Mouse (Mus musculus) intestine, embryonic 15.5 days (tissue): ENCODE measurements around the gene Polr2h. TPM values are rescaled to one million over a fixed set of nuclear protein-coding genes. Genes with fewer than 3 reads are reported as not detected.

ENCODE experiments used
- ATAC-seq: fragments of 200-750 bp; cut with Nextera tagmentation; 2 replicates; pipeline ENCODE4 v1.8.0; 2017; ENCODE audit warnings: moderate TSS enrichment, moderate library complexity
- H3K27ac ChIP-seq: fragments of 300-500 bp; sonication (generic); 2 replicates; pipeline ENCODE4 v1.5.1; 2015; ENCODE audit warnings: mild to moderate bottlenecking, inconsistent platforms
- H3K27me3 ChIP-seq: fragments of 300-500 bp; sonication (generic); replicated peaks from 2 replicates; pipeline ENCODE4 v1.6.1; 2015; ENCODE audit warnings: inconsistent platforms
- H3K36me3 ChIP-seq: fragments of 300-500 bp; sonication (generic); 2 replicates; pipeline ENCODE4 v1.6.1; 2015; ENCODE audit warnings: inconsistent platforms
- H3K4me1 ChIP-seq: fragments of 300-500 bp; sonication (generic); replicated peaks from 2 replicates; pipeline ENCODE4 v1.6.1; 2015; ENCODE audit warnings: inconsistent platforms
- H3K4me2 ChIP-seq: fragments of 300-500 bp; sonication (generic); replicated peaks from 2 replicates; pipeline ENCODE4 v1.6.1; 2015; ENCODE audit warnings: mild to moderate bottlenecking, inconsistent platforms
- H3K4me3 ChIP-seq: fragments of 300-500 bp; sonication (generic); replicated peaks from 2 replicates; pipeline ENCODE4 v1.5.1; 2015; ENCODE audit warnings: inconsistent platforms
- H3K9ac ChIP-seq: fragments of 300-500 bp; sonication (generic); 2 replicates; pipeline ENCODE4 v1.6.1; 2015; ENCODE audit warnings: inconsistent platforms
- H3K9me3 ChIP-seq: fragments of 300-500 bp; sonication (generic); 2 replicates; pipeline ENCODE4 v1.6.1; 2016; ENCODE audit warnings: inconsistent platforms
- WGBS: fragments of 180-500 bp; shearing (Covaris S2); methylation state at CpG from one replicate; pipeline ENCODE4 v1.1.7; 2015; 5-methylcytosine and 5-hydroxymethylcytosine counted together
- polyA plus RNA-seq: library from polyadenylated mRNA; unstranded; fragments of >200 nt; fragmentation: Nextera tagmentation; extraction: Ambion mirVana; gene quantifications from 2 replicates; pipeline ENCODE4 v1.2.1, GENCODE M21; 2015

Gene Polr2h
- polyA plus RNA-seq, 1 experiment from 2014 or later, result 104 TPM

DNA sequence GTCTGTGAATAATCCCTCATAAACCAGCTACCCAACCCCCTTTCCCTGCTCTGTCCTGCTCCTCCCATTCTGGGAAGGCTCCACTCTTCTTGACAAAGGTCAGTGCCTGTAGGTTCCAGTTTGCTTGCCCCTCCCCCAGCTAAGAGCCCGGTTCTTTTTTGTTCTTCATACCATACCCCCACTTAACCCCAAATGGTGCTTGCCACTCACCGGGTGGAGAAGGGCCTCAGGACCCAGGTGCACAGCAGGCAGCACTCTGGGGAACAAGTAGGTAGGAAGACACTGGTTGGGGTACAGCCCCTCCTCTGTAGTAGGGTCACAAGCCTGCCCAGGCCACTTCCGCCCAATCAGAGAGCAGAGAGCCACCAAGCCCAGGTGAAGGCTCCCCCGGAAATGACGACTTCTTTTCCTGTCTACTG lies 12.8 kb downstream of the Polr2h start:
- H3K9me3 ChIP-seq, result no peaks in the 10 kb centered on the region
- no peak overlapping the region for H3K9ac ChIP-seq
- H3K4me3 ChIP-seq, result no peak overlapping the region
- H3K27ac ChIP-seq, result no peak overlapping the region
- peak; percentile 67 for ATAC-seq
- peaks cover 18% of the 10 kb centered on the region for H3K4me1 ChIP-seq
- H3K4me2 ChIP-seq, result peak overlapping the region; percentile 30; the same call in 1 of the 2 replicates
- peaks cover 14% of the 10 kb centered on the region for H3K27me3 ChIP-seq
- H3K36me3 ChIP-seq, result no peaks in the 10 kb centered on the region
- 32% methylated on average over 5 of the region's 5 CpGs for WGBS

DNA sequence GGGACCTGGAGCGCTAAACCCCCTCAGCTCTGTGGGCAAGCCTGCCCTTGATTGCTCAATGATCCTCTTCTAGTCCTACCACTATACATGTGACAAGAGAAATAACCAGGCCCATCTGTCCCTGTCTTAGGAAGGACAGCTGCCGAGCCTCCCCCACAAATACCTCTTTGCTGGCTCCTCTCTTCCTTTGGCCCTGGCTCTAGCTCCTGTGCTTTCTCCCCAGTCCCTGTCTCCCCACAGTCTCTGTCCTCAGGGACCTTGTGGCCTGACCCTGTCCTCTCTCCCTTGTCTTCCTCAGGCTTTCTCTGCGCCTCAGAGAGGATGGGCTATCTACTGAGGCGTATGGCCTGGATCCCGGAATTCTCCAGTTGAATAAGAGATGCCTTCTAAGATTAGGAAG lies 14.2 kb downstream of the Polr2h start:
- no peak for ATAC-seq
- Histone ChIP-seq H3K27ac (no peak overlapping the region), H3K36me3 (no peaks in the 10 kb centered on the region)

DNA sequence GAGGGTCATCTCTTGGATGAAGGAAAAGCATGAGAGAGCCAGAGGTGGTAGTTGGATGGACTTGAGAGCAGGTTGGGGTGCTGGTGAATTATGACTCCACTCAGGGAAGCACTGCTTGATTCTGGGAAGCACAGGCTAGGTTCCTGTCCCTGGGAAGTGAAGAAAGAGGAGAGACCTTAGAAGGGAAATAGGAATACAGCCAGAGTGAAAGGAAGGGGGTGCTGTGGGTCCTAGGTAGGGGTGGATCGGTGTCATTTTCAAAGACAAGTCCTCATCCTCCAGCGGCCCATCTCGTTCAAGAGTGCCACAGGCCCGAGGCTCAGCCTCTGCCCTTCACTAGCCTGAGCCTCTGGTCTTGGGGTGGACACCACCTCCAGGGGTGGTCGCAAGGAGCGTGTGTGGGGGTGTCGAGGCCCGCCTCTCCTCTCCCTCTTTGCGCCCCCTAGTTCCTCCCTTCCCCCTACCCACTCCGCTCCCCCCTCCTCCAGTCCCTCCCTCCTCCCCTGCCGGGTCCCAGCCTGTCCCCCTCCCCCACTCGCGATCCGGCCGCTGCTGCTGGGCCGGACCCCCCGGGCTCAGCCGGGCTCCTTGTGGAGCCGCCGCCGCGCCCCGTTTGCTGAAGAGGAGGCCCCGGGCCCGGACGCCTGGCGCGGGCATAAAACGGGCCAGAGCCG lies 14.9 kb downstream of the Polr2h start:
- peaks cover 26% of the 10 kb centered on the region for H3K27me3 ChIP-seq
- peak overlapping the region; percentile 65 for H3K4me3 ChIP-seq
- H3K4me1 ChIP-seq, result peaks cover 18% of the 10 kb centered on the region
- H3K4me2 ChIP-seq, result peak overlapping the region; percentile 99
- H3K9ac ChIP-seq, result peak overlapping the region; percentile 76
- no peaks in the 10 kb centered on the region for H3K36me3 ChIP-seq
- peak; percentile 29 for ATAC-seq
- 5% methylated on average over 21 of the region's 30 CpGs for WGBS
- H3K27ac ChIP-seq, result peak overlapping the region; percentile 78
- no peaks in the 10 kb centered on the region for H3K9me3 ChIP-seq

More for the DNA sequence above, 14.2 kb downstream of the Polr2h start:
- Histone ChIP-seq H3K4me2 (no peak overlapping the region), H3K9ac (no peak overlapping the region), H3K9me3 (no peaks in the 10 kb centered on the region), H3K4me1 (peaks cover 18% of the 10 kb centered on the region), H3K4me3 (no peak overlapping the region), H3K27me3 (peaks cover 26% of the 10 kb centered on the region)
- 69% methylated on average over 5 of the region's 5 CpGs for WGBS

DNA sequence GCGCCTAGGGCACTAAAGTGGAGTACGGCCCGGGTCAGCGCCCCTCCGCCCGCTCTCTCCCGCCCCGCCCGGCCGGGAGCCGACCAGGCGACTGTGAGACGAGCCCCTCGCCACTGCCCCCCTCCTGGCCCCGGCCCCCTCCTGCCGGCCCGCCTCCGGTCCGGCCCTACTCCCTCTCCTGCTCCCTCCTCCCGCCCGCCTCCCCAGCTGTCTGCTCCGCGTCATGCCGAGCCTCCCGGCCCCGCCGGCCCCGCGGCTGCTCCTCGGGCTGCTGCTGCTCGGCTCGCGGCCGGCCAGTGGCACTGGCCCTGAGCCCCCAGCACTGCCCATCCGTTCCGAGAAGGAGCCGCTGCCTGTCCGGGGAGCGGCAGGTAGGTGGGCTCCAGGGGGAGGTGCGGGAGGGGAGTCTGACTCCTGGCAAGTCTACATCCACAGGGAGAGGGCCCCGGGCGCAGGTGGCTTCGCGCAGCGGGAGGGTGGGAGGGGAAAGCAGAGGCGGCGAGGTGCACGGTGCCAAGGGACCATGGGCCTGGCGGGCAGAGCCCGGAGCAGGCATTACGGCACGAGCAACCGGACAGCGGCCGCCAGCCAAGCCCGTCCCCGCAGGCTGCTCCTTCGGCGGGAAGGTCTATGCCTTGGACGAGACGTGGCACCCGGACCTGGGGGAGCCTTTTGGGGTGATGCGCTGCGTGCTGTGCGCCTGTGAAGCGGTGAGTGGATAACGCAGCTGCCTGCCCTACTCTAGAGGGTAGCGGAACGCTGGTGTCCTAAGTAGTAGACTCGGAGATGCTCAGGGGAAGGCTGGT lies 15.7 kb downstream of the Polr2h start, which contains the start of gene Chrd:
Chrd (plus strand) TSS at position 203 of the 806 bp plus-strand sequence.
- H3K27me3 ChIP-seq, result peaks cover 26% of the 10 kb centered on the region
- ATAC-seq, result peak; percentile 83
- peak within 1 kb of the TSS; percentile 76 for H3K9ac ChIP-seq
- no peaks in the 10 kb centered on the region for H3K36me3 ChIP-seq
- no peaks in the 10 kb centered on the region for H3K9me3 ChIP-seq
- WGBS, result under 1% methylated on average over 62 of the region's 70 CpGs
- H3K4me1 ChIP-seq, result peaks cover 18% of the 10 kb centered on the region
- H3K4me2 ChIP-seq, result peak within 1 kb of the TSS; percentile 99
- H3K4me3 ChIP-seq, result peak within 1 kb of the TSS; percentile 65
- H3K27ac ChIP-seq, result peak within 1 kb of the TSS; percentile 78

GRCm38 (mm10) chr16:20733731-20734730 lies 16.6 kb downstream of the Polr2h start, which contains the start of gene Thpo:
Gene Thpo (minus strand): TSS chr16:20734511.
- H3K4me1 ChIP-seq, result peaks cover 18% of the 10 kb centered on the region
- H3K36me3 ChIP-seq, result no peaks in the 10 kb centered on the region
- 5% methylated on average over 45 of the region's 45 CpGs for WGBS
- ATAC-seq, result no peak
- H3K27me3 ChIP-seq, result peaks cover 26% of the 10 kb centered on the region
- H3K9me3 ChIP-seq, result no peaks in the 10 kb centered on the region
- H3K27ac ChIP-seq, result no peak within 1 kb of the TSS
- H3K4me2 ChIP-seq, result peak within 1 kb of the TSS; percentile 99
- H3K4me3 ChIP-seq, result peak within 1 kb of the TSS; percentile 65
- peak within 1 kb of the TSS; percentile 76 for H3K9ac ChIP-seq

DNA sequence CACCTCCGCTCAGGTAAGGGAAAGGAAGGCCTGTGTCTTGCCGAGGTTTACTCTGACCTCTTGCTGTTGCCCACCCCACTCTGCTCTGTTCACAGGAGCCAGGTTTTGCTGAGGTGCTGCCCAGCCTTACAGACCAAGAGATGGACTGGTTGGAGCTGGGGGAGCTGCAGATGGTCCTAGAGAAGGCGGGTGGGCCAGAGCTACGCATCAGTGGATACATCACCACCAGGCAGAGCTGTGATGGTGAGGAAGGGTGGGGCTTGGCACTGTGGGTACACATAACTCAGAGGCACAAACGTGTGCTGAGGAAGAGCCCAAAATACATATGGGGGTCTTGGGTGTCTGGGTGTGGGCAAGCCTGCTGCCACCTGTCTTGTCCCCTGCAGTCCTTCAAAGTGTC lies 18.2 kb downstream of the Polr2h start:
- Histone ChIP-seq H3K27ac (no peak overlapping the region), H3K36me3 (no peaks in the 10 kb centered on the region), H3K4me1 (peaks cover 13% of the 10 kb centered on the region), H3K4me2 (no peak overlapping the region), H3K9ac (no peak overlapping the region), H3K4me3 (no peak overlapping the region), H3K9me3 (no peaks in the 10 kb centered on the region), H3K27me3 (peaks cover 26% of the 10 kb centered on the region)
- ATAC-seq, result no peak
- 82% methylated on average over 5 of the region's 5 CpGs for WGBS

- 87% methylated on average over 7 of the region's 7 CpGs for WGBS
These were observed 18.7 kb downstream of the Polr2h start for GRCm38 (mm10) chr16:20736168-20736567.

GRCm38 (mm10) chr16:20736823-20737222 lies 19.4 kb downstream of the Polr2h start:
- no peak for ATAC-seq
- H3K27me3 ChIP-seq, result peaks cover 26% of the 10 kb centered on the region
- no peak overlapping the region for H3K9ac ChIP-seq
- no peak overlapping the region for H3K4me2 ChIP-seq
- H3K4me1 ChIP-seq, result peaks cover 13% of the 10 kb centered on the region
- no peak overlapping the region for H3K27ac ChIP-seq
- no peaks in the 10 kb centered on the region for H3K9me3 ChIP-seq
- 83% methylated on average over 5 of the region's 5 CpGs for WGBS
- no peaks in the 10 kb centered on the region for H3K36me3 ChIP-seq
- H3K4me3 ChIP-seq, result no peak overlapping the region

More at GRCm38 (mm10) chr16:20736168-20736567, 18.7 kb downstream of the Polr2h start:
- Histone ChIP-seq H3K27ac (no peak overlapping the region), H3K9ac (no peak overlapping the region), H3K27me3 (peaks cover 26% of the 10 kb centered on the region), H3K4me2 (no peak overlapping the region), H3K9me3 (no peaks in the 10 kb centered on the region), H3K4me1 (peaks cover 13% of the 10 kb centered on the region), H3K4me3 (no peak overlapping the region), H3K36me3 (no peaks in the 10 kb centered on the region)
- ATAC-seq, result no peak

GRCm38 (mm10) chr16:20739845-20740244 lies 22.4 kb downstream of the Polr2h start:
- Histone ChIP-seq H3K4me3 (no peak overlapping the region), H3K4me2 (no peak overlapping the region), H3K4me1 (no peaks in the 10 kb centered on the region), H3K9ac (no peak overlapping the region), H3K27me3 (peaks cover 15% of the 10 kb centered on the region; the same call in 1 of the 2 replicates), H3K36me3 (no peaks in the 10 kb centered on the region), H3K27ac (no peak overlapping the region), H3K9me3 (no peaks in the 10 kb centered on the region)
- WGBS, result 91% methylated on average over 9 of the region's 9 CpGs
- ATAC-seq, result no peak

DNA sequence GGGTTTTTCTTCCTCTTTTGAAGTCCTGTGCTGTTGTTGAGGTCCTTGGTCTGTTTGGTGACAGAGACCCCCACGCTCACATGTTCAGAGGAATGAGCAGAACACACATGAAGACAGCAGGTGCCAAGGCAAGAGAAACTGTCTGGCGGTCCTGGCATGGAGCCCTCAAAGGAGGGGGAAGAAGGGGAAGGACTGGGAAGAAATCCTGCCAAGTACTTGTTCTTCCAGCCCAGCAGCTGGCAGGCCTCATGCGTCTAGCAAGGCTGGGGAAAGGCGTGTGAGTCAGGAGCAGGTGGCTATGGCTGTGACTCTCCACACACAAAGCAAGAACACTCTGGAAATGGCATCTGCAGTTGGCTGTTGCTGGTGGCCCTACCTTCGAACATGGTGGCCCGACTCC lies 29.2 kb downstream of the Polr2h start:
- H3K9ac ChIP-seq, result no peak overlapping the region
- no peaks in the 10 kb centered on the region; the same call in 1 of the 2 replicates for H3K4me1 ChIP-seq
- H3K9me3 ChIP-seq, result no peaks in the 10 kb centered on the region
- H3K27ac ChIP-seq, result no peak overlapping the region
- no peaks in the 10 kb centered on the region for H3K36me3 ChIP-seq
- H3K27me3 ChIP-seq, result no peaks in the 10 kb centered on the region
- H3K4me3 ChIP-seq, result no peak overlapping the region
- H3K4me2 ChIP-seq, result no peak overlapping the region
- 50% methylated on average over 6 of the region's 6 CpGs for WGBS
- ATAC-seq, result no peak

DNA sequence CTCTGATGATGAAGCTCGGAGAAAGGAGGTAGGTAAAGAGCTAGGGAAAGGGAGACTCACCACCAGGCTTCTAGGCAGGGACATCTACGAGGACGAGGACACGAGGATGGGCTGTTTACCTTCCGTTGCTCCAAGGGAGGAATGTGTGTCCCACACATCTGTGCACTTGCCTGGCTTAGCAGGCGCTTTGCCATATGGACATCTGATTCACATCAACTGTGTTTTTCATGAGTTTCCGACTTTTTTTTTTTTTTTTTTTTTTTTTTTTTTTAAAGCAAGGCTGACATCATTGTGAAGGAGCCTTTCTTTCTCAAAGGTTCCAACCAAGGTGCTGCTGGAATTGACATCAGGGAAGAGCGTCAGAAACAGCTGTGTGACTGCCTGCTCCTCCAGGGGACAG lies 33.1 kb downstream of the Polr2h start:
- H3K4me3 ChIP-seq, result no peak overlapping the region
- H3K4me2 ChIP-seq, result no peak overlapping the region
- H3K4me1 ChIP-seq, result no peaks in the 10 kb centered on the region; the same call in 1 of the 2 replicates
- no peaks in the 10 kb centered on the region for H3K27me3 ChIP-seq
- no peak for ATAC-seq
- no peaks in the 10 kb centered on the region for H3K36me3 ChIP-seq
- H3K9ac ChIP-seq, result no peak overlapping the region
- no peak overlapping the region for H3K27ac ChIP-seq
- no peaks in the 10 kb centered on the region for H3K9me3 ChIP-seq
- 28% methylated on average over 8 of the region's 8 CpGs for WGBS
